Mouse (Mus musculus): ENCODE measurements around the gene Nr1i3. TPM values are rescaled to one million over a fixed set of nuclear protein-coding genes. Genes with fewer than 3 reads are reported as not detected.

Nr1i3 gene
- polyA plus RNA-seq, 1 experiment from 2014 or later, result 0.34 TPM

GRCm38 (mm10) chr1:171250680-171251593 lies 37.2 kb downstream of the Nr1i3 start, which contains the start of gene Ndufs2:
Gene Ndufs2 (minus strand): TSS chr1:171251388.
- Histone ChIP-seq H3K4me3 (replicated peaks; ENCODE audit: low read depth, low read length) (peak within 1 kb of the TSS; percentile 25), H3K27me3 (ENCODE audit: control insufficient read depth, insufficient read depth, low read length) (no peaks in the 10 kb centered on the region), H3K27ac (replicated peaks; ENCODE audit: low read depth, low read length) (peak within 1 kb of the TSS; percentile 6; the same call in 1 of the 2 replicates), H3K9me3 (ENCODE audit: control insufficient read depth, low read length) (no peaks in the 10 kb centered on the region), H3K36me3 (ENCODE audit: control insufficient read depth, insufficient read depth, low read length) (no peaks in the 10 kb centered on the region), H3K4me2 (ENCODE audit: low read length) (peak within 1 kb of the TSS; percentile 55), H3K9ac (replicated peaks; ENCODE audit: low read length) (peak within 1 kb of the TSS; percentile 39), H3K4me1 (ENCODE audit: control insufficient read depth, insufficient read depth, low read length) (peaks cover 30% of the 10 kb centered on the region)
- 9% methylated on average over 26 of the region's 26 CpGs for WGBS
- DNase-seq (peak; percentile 46), ATAC-seq (ENCODE audit: low FRiP score, low TSS enrichment) (no peak)

GRCm38 (mm10) chr1:171251594-171252324 lies 38.0 kb downstream of the Nr1i3 start:
- WGBS, result 2% methylated on average over 13 of the region's 13 CpGs
- H3K27me3 ChIP-seq (ENCODE audit: control insufficient read depth, insufficient read depth, low read length), result no peaks in the 10 kb centered on the region
- peak overlapping the region; percentile 25 for H3K4me3 ChIP-seq (replicated peaks; ENCODE audit: low read depth, low read length)
- peak overlapping the region; percentile 55 for H3K4me2 ChIP-seq (ENCODE audit: low read length)
- DNase-seq (peak; percentile 48), ATAC-seq (ENCODE audit: low FRiP score, low TSS enrichment) (no peak)
- peak overlapping the region; percentile 39; the same call in 1 of the 2 replicates for H3K9ac ChIP-seq (replicated peaks; ENCODE audit: low read length)
- H3K36me3 ChIP-seq (ENCODE audit: control insufficient read depth, insufficient read depth, low read length), result no peaks in the 10 kb centered on the region
- no peaks in the 10 kb centered on the region for H3K9me3 ChIP-seq (ENCODE audit: control insufficient read depth, low read length)
- H3K4me1 ChIP-seq (ENCODE audit: control insufficient read depth, insufficient read depth, low read length), result peaks cover 26% of the 10 kb centered on the region
- 0 out of 2 replicates have a peak overlapping the region, but pooled peaks have one; percentile 6 for H3K27ac ChIP-seq (replicated peaks; ENCODE audit: low read depth, low read length)

- WGBS, result 41% methylated on average over 17 of the region's 17 CpGs
- Histone ChIP-seq H3K4me2 (ENCODE audit: low read length) (peak overlapping the region; percentile 55), H3K4me1 (ENCODE audit: control insufficient read depth, insufficient read depth, low read length) (peaks cover 26% of the 10 kb centered on the region), H3K27me3 (ENCODE audit: control insufficient read depth, insufficient read depth, low read length) (no peaks in the 10 kb centered on the region), H3K36me3 (ENCODE audit: control insufficient read depth, insufficient read depth, low read length) (no peaks in the 10 kb centered on the region), H3K9me3 (ENCODE audit: control insufficient read depth, low read length) (no peaks in the 10 kb centered on the region), H3K4me3 (replicated peaks; ENCODE audit: low read depth, low read length) (no peak overlapping the region), H3K9ac (replicated peaks; ENCODE audit: low read length) (peak overlapping the region; percentile 39; the same call in 1 of the 2 replicates), H3K27ac (replicated peaks; ENCODE audit: low read depth, low read length) (0 out of 2 replicates have a peak overlapping the region, but pooled peaks have one; percentile 6)
- ATAC-seq (ENCODE audit: low FRiP score, low TSS enrichment) (no peak), DNase-seq (peak; percentile 34)
These were observed 38.6 kb downstream of the Nr1i3 start for GRCm38 (mm10) chr1:171252415-171252814.

- Histone ChIP-seq H3K9me3 (ENCODE audit: control insufficient read depth, low read length) (no peaks in the 10 kb centered on the region), H3K27me3 (ENCODE audit: control insufficient read depth, insufficient read depth, low read length) (no peaks in the 10 kb centered on the region), H3K4me1 (ENCODE audit: control insufficient read depth, insufficient read depth, low read length) (peaks cover 7% of the 10 kb centered on the region), H3K4me2 (ENCODE audit: low read length) (no peak overlapping the region), H3K27ac (replicated peaks; ENCODE audit: low read depth, low read length) (no peak overlapping the region), H3K9ac (replicated peaks; ENCODE audit: low read length) (no peak overlapping the region), H3K36me3 (ENCODE audit: control insufficient read depth, insufficient read depth, low read length) (no peaks in the 10 kb centered on the region), H3K4me3 (replicated peaks; ENCODE audit: low read depth, low read length) (no peak overlapping the region)
- ATAC-seq (ENCODE audit: low FRiP score, low TSS enrichment) (no peak), DNase-seq (no peak)
- 92% methylated on average over 24 of the region's 24 CpGs for WGBS
These were observed 42.5 kb downstream of the Nr1i3 start for GRCm38 (mm10) chr1:171256095-171256818.

GRCm38 (mm10) chr1:171256937-171257548 lies 43.3 kb downstream of the Nr1i3 start:
- no peaks in the 10 kb centered on the region for H3K27me3 ChIP-seq (ENCODE audit: control insufficient read depth, insufficient read depth, low read length)
- H3K4me2 ChIP-seq (ENCODE audit: low read length), result no peak overlapping the region
- ATAC-seq (ENCODE audit: low FRiP score, low TSS enrichment), result no peak
- H3K4me1 ChIP-seq (ENCODE audit: control insufficient read depth, insufficient read depth, low read length), result 0 out of 2 replicates have a peak, but pooled peaks cover 3% of the 10 kb centered on the region
- no peak overlapping the region for H3K27ac ChIP-seq (replicated peaks; ENCODE audit: low read depth, low read length)
- 68% methylated on average over 15 of the region's 15 CpGs for WGBS
- no peaks in the 10 kb centered on the region for H3K9me3 ChIP-seq (ENCODE audit: control insufficient read depth, low read length)
- no peaks in the 10 kb centered on the region for H3K36me3 ChIP-seq (ENCODE audit: control insufficient read depth, insufficient read depth, low read length)
- no peak overlapping the region for H3K9ac ChIP-seq (replicated peaks; ENCODE audit: low read length)
- no peak overlapping the region for H3K4me3 ChIP-seq (replicated peaks; ENCODE audit: low read depth, low read length)
- peak; percentile 89 for DNase-seq

GRCm38 (mm10) chr1:171257781-171258180 lies 44.0 kb downstream of the Nr1i3 start:
- DNase-seq (no peak), ATAC-seq (ENCODE audit: low FRiP score, low TSS enrichment) (no peak)
- WGBS, result 89% methylated on average over 9 of the region's 9 CpGs
- Histone ChIP-seq H3K27me3 (ENCODE audit: control insufficient read depth, insufficient read depth, low read length) (no peaks in the 10 kb centered on the region), H3K9me3 (ENCODE audit: control insufficient read depth, low read length) (no peaks in the 10 kb centered on the region), H3K9ac (replicated peaks; ENCODE audit: low read length) (no peak overlapping the region), H3K4me2 (ENCODE audit: low read length) (no peak overlapping the region), H3K4me1 (ENCODE audit: control insufficient read depth, insufficient read depth, low read length) (0 out of 2 replicates have a peak, but pooled peaks cover 6% of the 10 kb centered on the region), H3K27ac (replicated peaks; ENCODE audit: low read depth, low read length) (no peak overlapping the region), H3K36me3 (ENCODE audit: control insufficient read depth, insufficient read depth, low read length) (no peaks in the 10 kb centered on the region), H3K4me3 (replicated peaks; ENCODE audit: low read depth, low read length) (no peak overlapping the region)

GRCm38 (mm10) chr1:171258921-171259320 lies 45.2 kb downstream of the Nr1i3 start:
- 82% methylated on average over 17 of the region's 17 CpGs for WGBS
- Histone ChIP-seq H3K4me3 (replicated peaks; ENCODE audit: low read depth, low read length) (no peak overlapping the region), H3K27me3 (ENCODE audit: control insufficient read depth, insufficient read depth, low read length) (no peaks in the 10 kb centered on the region), H3K36me3 (ENCODE audit: control insufficient read depth, insufficient read depth, low read length) (no peaks in the 10 kb centered on the region), H3K4me2 (ENCODE audit: low read length) (no peak overlapping the region), H3K27ac (replicated peaks; ENCODE audit: low read depth, low read length) (no peak overlapping the region), H3K9ac (replicated peaks; ENCODE audit: low read length) (no peak overlapping the region), H3K4me1 (ENCODE audit: control insufficient read depth, insufficient read depth, low read length) (0 out of 2 replicates have a peak, but pooled peaks cover 7% of the 10 kb centered on the region), H3K9me3 (ENCODE audit: control insufficient read depth, low read length) (no peaks in the 10 kb centered on the region)
- ATAC-seq (ENCODE audit: low FRiP score, low TSS enrichment), result no peak
- DNase-seq, result no peak

GRCm38 (mm10) chr1:171260316-171260715 lies 46.5 kb downstream of the Nr1i3 start:
- H3K27me3 ChIP-seq (ENCODE audit: control insufficient read depth, insufficient read depth, low read length), result no peaks in the 10 kb centered on the region
- no peak overlapping the region for H3K4me2 ChIP-seq (ENCODE audit: low read length)
- 0 out of 2 replicates have a peak, but pooled peaks cover 7% of the 10 kb centered on the region for H3K4me1 ChIP-seq (ENCODE audit: control insufficient read depth, insufficient read depth, low read length)
- H3K36me3 ChIP-seq (ENCODE audit: control insufficient read depth, insufficient read depth, low read length), result no peaks in the 10 kb centered on the region
- DNase-seq, result no peak
- 92% methylated on average over 3 of the region's 3 CpGs for WGBS
- H3K27ac ChIP-seq (replicated peaks; ENCODE audit: low read depth, low read length), result no peak overlapping the region
- no peak for ATAC-seq (ENCODE audit: low FRiP score, low TSS enrichment)
- H3K9me3 ChIP-seq (ENCODE audit: control insufficient read depth, low read length), result no peaks in the 10 kb centered on the region
- H3K4me3 ChIP-seq (replicated peaks; ENCODE audit: low read depth, low read length), result no peak overlapping the region
- H3K9ac ChIP-seq (replicated peaks; ENCODE audit: low read length), result no peak overlapping the region
